Mouse (Mus musculus): ENCODE results near the gene Ndufs6.

DNA sequence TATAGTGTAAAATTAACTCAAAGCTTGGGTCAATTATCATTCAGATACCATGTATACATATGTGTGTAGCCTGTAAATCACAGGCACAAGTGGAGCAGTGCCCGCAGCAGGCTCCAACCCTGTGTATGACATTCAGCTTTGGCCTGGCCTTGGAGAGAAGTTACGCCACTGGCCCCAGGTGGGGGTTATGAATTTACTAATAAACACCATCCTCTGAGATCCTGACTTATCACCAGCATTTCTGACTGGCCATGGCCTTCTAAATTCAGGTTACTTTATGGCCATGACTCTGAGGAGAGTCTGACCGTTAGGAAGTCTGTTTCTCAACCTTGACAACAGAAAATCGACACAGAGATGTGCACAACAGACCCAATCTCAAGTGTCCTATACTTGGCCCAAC lies 4.9 kb downstream of the Ndufs6 start:
- TF ChIP-seq GATA1 (IDR thresholded peaks at IDR 0.05; ENCODE audit: low read length) = no peak
- TF ChIP-seq TAL1 (IDR thresholded peaks at IDR 0.05; ENCODE audit: low read length) = no peak
